Mouse (Mus musculus) erythroid progenitor cell, adult 5-6 weeks (primary cell): Measurements from ENCODE around the gene Ccdc58. TPM values are rescaled to one million over a fixed set of nuclear protein-coding genes. Genes with fewer than 3 reads are reported as not detected.
"Not testable (repeated sequence)": the region's sequence is repeated elsewhere in the genome, so short reads cannot be mapped to it uniquely, and the experiment has no call there.

Source experiments
- ATAC-seq: replicated peaks from 2 replicates; pipeline ENCODE4 v1.8.0; 2016; ENCODE audit warnings: moderate number of reproducible peaks, mild to moderate bottlenecking, moderate TSS enrichment, inconsistent platforms; ENCODE audit not compliant: poor library complexity, low FRiP score, severe bottlenecking
- total RNA-seq, 2 experiments: library from RNA; stranded (forward) in 1 of 2; stranded (reverse) in 1 of 2; fragments of 150-400 nt in 1 of 2; fragments of 186-747, 209-891 nt in 1 of 2; gene quantifications; 2 replicates each; pipeline versions ENCODE4 v1.2.3 to v1.2.4; 2015 to 2017; ENCODE audit warnings: low replicate concordance in 2 of 2

Gene Ccdc58
- total RNA-seq (2015; ENCODE audit: low replicate concordance) (3.2 and 12.6 TPM in 2 replicates), total RNA-seq (2017; ENCODE audit: low replicate concordance) (8.0 and 33.3 TPM in 2 replicates)

DNA sequence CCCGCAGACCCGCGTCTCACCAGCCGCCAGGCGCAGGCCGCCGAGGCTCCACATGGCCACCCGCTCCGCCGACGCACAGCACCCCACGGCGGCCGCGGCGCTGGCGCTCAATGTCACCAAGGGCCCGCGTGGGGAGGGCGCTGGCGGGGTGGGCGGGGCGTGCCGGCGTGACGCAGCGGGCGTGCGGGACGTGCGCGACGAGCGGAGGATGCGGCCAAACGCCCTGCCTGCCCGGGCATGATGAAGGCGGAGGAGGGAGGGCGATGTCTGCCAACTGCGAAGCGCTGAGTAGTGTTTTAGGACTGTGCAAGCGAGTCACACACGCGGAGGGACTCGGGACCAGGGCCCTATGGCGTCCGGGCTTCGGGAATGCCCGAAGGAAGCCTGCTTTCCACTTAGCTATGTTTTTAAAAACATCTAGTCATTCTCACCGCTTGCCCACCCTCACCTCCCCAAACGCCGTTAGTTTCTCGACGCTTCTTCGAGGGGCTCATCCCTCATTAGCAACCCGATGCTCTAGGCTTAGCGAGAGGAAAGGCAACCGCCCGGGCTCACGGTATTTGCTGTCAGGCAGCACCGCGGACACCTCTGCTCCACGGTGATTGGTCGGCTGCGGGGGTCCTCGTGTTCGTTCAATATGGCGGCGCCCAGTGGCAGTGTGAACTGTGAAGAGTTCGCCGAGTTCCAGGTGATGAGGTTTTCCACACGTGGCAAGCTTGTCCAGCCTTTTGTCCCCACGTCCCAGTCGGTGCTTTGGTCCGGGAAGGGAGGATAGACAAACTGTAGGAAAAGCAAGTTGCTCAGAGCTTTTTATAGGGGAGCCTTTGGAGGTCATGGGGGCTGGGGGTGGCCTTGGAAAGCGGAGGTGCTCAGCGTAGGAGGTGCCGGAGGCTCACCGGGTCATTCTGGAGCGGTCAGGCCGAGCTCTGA, at the start of gene Ccdc58, which contains the start of gene Fam162a:
TSS of gene Ccdc58 (plus strand) at position 236 of the 930 bp plus-strand sequence.
TSS of gene Fam162a (minus strand) at position 145 of the 930 bp plus-strand sequence.
- peak; percentile 94 for ATAC-seq

DNA sequence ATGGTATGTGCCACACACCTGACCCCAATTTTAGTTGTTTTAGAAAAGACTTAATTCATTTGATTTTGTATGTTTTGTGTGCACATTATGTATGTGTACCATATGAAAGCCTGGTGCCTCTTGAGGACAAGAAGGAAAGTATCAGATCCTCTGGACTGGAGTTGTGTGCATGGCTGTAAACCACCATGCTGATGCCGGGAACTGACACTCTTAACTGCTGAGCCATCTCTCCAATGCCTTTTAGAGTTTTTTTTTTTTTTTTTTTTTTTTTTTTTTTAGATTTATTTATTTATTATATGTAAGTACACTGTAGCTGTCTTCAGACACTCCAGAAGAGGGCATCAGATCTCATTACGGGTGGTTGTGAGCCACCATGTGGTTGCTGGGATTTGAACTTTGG, 43.4 kb upstream of the Ccdc58 start:
- ATAC-seq, result not testable (repeated sequence)

DNA sequence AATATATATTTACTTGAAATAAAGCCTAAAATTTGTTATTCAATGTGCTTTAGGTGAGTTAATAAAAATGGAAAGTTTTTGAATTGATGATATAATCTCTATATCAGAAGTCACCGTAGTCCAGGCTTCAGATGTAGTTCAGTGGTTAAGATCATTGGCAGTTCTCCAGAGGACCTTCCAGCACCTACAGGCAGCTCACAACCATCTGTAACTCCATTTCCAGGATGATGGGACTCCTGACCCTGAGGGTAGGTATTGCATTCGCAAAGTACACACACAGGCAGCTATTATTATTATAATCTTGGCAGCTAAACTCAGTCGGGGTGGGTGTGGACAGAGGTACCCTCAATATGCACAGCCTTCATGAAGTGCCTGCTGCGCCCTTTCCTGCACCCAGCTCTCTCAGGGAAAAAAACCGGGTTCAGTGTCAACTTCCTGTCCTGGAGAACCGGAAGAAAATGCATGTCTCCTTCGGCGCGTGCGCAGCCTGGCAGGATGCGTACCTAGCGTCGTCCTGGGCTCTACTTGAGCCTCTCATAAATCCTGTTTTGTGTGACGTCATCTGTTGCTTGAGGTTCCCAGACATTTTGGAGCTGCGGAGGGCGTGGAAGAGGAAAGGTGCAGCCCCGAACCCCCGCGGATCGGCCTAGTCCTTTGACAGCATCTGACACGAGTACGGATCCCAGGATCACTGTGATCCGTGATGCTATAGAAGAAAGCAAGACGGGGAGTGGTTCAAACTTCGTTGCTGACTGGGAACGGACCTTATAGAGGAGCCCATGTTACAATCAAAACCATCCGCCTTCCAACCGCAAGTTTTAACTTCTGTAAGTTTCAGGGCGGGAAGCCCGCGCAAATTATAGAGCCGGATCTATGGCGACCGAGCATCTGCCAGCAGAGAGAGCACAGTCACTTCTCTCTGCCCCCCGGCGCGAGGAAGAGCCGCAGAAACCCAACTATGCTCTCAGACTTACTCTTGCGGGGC, 30.6 kb upstream of the Ccdc58 start, which contains the start of gene Wdr5b:
TSS of gene Wdr5b (plus strand) at position 551 of the 985 bp plus-strand sequence.
- peak; percentile 93 for ATAC-seq

DNA sequence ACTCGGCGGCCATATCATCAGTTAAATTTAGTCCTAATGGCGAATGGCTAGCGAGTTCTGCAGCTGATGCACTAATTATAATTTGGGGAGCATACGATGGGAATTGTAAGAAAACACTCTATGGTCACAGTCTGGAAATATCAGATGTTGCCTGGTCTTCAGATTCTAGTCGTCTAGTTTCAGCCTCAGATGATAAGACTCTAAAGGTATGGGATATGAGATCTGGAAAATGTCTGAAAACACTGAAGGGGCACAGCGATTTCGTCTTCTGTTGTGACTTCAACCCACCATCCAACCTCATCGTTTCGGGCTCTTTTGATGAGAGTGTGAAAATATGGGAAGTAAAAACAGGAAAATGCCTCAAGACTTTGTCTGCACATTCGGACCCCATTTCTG, 29.9 kb upstream of the Ccdc58 start:
- no peak for ATAC-seq

DNA sequence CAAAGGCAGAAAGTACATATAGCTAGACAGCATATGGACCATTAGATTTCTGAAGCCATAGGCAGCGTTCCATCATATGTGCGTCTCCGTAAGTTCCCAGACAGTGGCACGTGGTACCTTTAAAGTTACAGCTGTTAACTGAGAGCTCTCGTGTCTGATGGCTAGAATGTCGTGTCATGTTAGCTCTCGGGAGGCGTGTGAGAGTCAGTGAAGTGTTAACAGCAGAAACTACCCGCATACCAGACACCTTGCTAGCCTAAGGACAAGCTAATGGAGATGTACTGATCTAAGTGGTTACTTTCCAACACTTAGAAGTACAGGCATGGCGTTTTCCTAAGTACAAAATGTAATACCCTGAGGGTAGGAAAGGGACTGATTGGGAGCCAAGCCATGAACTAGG, 28.4 kb upstream of the Ccdc58 start:
- ATAC-seq, result no peak

DNA sequence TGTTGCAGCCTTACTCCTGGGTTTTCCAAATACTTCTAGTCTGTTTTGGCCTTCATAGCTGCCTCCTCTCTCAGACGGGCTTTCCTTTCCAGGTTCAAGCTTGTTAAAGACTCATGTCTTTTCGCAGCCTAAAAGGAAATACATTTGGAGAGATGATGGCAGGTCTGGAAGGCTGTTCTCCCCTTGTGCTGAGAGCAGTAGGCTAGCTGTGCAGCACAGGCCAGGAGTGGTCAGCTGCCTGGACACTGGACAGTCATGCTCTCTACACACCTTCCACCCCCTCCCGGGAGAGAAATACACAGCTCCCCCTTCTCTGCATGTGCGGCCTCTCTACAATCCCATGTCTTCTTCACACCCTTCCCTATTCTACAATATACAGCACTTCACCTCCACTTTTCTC, 27.5 kb upstream of the Ccdc58 start:
- ATAC-seq, result no peak

DNA sequence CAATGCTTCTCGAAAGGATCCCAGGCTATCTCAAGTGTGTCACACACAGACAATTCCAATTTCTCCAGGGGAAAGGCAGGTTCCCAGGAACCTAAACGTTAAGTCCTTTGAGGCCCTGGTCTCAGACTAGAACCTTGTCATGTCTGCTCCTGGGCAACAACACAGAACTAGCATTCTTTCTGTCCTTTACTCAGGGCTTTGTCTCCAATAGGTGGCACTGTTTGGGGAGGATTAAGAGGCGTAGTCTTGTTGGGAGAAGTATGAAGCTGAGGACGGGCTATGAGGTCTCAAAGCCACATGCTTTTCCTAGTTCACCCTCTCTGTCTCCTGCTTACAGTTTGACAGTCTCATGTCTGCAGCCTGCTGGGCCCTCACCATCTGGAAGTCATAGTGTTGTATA, 23.9 kb upstream of the Ccdc58 start:
- no peak for ATAC-seq

DNA sequence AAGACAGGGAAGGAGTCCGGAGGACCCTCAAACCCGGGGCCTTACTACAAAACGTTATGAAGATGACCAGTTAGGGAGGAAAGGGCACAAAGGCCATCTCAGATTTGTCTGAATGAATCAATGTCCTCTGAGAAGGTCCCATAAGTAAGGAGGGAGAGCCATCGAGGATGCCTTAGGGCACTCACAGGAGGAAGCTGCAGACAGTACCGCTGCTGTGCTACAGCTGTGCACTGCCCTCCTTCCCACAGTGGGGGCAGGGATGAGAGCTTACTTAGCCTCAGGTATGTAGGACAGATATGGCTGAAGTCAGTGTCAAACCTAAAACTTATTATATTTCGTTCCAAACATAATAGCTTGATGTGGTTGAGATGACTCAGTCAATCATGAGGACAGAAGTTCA, 20.0 kb upstream of the Ccdc58 start:
- no peak for ATAC-seq

DNA sequence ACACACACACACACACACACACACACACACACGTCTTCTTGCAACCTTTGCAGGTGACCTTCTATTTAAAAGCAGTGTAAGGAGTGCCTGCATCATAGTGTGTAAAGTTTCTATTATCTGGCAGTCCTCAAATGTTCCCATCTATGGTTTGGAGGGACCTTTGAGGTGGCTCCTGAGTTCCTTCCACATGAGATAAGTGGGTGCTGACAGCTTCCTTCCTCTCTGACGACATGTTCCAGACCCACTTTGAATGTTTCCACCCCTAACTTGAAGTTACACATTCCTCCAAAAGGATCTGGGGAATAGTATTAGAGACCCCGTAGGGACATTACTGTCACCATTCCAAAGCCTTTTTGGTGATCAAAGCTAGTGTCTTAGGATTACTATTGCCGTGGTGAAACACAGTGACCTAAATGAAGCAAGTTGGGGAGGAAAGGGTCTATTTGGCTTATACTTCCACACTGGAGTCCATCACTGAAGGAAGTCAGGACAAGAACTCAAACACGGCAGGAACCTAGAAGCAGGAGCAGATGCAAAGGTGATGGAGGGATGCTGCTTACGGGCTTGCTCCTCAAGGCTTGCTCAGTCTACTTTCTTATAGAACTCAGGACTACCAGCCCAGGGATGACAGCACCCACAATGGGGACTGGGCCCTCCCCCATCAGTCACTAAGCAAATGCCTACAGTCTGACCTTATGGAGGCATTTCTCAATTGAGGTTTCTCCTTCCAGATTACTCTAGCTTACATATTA, 17.8 kb upstream of the Ccdc58 start:
- no peak for ATAC-seq

DNA sequence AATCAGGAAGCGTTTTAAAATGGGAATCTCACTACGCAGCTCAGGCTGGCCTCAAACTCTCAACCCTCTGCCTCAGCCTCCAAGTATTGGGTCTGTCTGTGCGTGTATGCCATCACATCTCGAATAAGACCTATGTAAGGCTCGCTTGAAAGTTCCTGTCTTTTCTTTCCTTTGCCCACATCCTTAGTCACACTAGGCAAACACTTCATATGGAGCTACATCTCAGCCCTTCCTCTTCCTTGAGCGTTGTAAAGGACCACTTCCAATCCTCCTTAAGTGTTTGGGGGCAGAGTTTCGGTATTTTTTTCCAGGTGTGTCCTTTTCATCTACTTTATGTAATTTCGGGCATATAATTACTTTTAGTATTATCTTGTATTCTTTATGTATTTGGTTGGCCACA, 16.6 kb upstream of the Ccdc58 start:
- no peak for ATAC-seq

DNA sequence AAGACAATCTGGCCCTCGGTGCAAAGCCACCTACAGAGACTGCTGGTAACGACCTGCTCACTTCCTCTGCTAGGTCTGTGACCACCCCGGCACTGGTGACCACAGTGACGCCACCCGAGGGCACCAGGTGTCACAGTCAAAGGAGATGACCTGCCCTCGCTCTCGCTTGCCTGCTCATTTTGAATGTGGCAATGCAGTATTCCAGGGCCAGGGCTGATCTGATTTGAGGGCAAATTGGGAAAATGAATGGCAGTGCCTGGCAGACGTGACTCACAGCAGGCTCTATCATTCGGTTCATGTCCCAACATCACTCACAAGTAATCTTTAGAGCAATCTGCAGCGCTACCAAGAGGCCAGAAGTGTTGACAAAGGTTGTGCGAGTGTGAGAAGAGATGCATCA, 15.1 kb upstream of the Ccdc58 start:
- no peak for ATAC-seq

DNA sequence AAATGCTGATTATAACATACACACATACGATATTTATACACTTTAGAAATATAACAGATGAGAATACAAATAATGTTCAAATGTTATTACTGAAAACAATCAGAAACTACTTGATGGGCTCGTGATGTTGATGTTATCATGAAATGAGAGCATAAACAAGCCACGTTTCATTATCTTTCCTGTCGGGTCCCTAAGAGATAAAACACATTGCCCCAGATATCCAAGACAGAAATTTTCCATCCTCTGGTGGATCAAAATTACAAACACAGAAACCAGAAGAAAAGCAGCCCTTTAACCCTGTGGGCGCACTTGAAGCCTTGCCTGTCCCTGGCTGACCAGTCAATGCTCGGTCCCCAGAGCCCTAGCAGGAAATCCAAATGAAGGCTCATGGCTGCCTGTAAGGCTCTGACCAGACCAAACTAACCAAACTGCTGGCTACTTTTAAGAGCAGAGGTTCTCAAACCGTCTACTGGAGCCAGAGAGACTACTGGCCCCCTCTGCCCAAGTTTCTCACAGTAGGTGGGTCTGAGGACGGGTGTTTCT, 13.5 kb upstream of the Ccdc58 start:
- ATAC-seq, result no peak

DNA sequence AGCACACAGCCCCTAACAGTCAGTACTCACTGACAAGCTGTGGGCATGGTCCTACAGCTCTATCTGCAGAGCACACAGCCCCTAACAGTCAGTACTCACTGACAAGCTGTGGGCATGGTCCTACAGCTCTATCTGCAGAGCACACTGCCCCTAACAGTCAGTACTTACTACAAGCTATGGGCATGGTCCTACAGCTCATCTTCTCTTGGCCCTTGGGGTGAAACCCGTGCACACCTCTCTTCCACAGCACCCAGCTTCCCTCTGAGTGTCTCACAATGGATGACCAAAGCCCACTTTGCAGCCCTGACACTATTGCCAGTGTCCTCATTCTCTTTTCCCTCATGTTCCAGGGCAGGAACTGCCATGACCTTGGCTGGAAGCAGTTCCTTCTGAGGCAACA, 9.0 kb upstream of the Ccdc58 start:
- ATAC-seq, result not testable (repeated sequence)

DNA sequence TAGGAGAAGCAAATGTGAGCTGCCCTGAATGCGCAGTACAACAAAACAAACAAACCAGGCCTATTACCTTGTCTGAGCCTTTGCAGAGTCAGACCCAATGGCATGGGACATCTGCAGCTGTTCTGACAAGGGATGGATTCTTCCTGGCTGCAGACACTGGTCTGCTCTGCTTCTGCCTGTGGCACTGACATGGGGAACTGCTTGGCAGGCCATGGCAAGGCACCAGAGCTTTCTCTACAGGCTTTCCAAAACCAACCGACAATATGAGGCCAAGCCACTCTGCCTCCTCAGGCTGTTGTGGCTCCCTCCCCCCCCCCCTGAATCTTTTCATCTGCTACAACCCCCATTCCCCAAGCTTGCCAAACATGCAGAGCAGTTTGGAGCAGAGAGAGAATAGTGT, 8.2 kb upstream of the Ccdc58 start:
- ATAC-seq, result no peak

DNA sequence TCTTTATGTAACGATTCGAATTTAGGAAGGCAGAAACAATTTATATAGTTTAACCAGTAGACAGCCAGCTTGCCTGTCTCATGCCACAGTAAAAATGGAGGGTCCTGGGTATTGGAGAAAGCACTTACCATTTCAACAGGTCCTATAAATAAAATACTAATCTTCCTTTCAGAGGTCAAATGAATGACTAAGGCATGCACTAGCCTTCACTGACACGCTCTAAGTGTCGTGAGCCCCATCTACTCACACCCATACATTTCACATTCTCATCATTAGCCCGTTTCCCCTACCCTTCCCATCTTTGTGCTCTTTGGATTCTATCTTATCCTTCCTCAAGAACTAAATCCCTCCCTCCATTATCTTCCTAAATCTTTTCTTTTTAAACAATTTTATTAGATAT, 6.6 kb upstream of the Ccdc58 start:
- ATAC-seq, result no peak

DNA sequence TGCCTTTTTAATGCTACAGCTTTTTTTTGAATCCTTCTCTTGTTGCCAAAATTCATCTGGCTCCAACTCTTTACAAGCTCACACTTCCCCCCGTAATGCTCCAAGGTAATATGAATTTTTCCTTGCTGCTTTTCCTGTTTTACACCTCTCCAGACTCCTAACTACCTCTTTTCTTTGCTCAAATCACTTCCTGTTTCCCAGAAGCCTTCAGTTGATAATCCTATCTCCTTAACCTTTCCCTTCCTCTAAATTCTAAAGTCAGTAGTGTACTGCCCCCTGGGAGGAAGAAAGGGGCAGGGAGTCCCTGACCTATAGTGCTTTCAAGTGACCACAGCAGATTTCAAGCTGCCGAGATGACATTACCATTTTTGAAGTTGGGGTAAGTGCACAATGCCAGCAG, 3.8 kb upstream of the Ccdc58 start:
- ATAC-seq, result no peak

DNA sequence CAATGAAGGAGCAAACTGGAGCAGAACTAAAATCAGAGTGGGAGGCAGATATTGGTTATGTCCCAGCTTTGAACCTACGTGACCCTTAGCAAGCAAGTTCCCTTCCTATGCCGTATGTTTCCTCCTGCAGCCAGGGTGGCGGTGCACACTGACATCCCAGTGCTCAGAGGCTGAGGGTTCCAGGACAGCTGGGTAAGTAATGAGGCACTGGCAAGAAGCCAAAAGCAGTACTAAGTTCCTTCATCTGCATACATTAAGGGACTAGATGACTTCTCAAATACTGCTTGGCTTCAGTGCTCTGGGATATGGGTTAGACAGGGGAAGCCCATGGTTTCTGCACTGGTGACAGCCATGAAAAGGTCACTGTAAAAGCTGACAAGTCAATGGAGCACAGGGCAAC, 3.1 kb upstream of the Ccdc58 start:
- no peak for ATAC-seq

DNA sequence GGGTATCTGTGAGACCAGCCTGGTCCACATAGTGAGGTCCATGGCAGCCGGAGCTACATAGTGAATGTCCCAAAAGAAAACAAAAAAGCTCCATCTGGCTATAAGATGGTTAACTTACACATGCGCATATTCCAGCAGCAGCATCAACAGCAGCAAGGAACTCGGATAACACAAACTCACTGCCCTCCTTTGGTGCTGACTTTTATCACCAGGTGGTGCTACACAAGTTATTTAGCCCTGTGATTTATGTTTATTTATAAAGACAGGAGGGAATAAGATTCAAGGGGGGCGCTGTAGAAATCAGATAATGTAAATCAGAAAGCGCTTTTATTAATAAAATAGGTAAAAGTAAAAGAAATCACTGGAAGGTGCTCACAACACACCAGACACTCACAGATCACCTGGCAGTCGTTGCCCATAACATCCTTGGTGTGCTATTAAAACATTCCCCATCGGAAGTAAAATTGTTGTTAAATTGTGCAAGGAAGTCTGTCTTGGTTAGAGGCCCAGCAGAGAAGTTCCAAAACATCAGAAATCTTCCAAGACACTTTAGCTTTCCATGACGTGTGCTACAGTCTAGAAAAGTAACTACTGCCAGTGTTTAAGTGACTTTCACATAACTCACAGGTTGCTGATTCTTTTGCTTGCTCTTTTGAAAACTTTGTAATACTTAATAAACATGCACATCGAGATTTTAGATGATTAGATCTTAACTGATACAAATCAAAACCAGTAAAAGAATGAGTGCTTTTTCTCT, 1.5 kb upstream of the Ccdc58 start:
- no peak for ATAC-seq

DNA sequence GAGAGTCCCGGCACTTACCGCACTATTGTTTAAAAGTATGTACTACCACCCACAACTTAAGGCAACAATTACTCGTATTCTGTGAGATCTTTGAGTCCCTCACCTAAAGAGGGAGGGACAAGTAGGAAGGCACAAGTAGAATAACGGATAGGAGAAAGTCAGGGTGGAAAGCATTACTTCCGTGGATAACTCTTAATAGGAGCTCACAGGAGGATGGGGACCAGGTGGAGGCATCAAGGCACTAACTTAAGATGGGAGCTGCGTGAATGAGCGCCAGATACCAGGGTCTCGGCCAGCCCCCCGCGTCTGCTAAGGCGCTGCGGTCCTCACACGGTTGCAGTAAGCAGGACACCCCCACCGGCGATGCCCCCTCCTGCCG, 425 bp upstream of the Ccdc58 start:
- no peak for ATAC-seq
